Mouse (Mus musculus): ENCODE measurements at regions not wholly inside any gene's neighbourhood (a gene's known extent, or its start where the extent isn't known, plus 50 kb on each side); places are given as distances from the start of the nearest gene placed in this dataset.

DNA sequence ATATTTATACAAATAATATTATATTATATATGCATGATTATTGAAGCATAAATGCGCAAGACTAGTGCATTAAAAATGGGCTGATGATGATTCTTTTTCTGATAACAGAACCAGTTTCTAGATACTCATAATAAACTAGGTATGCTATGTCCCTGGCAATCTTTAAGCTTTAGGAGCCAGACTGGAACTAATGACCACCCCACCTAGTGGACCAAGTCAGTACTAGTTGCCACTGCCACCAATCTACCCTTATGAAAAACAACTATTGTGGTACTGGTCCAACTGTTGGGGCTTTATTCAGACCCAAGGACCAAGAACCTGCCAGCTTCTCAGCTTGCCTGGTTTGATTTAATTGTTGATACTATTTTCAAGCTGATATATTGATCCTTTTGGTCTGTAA is 722.8 kb downstream of the Dach1 start:
- DNase-seq (ENCODE audit: low spot score in 2 of 2) = no peak

DNA sequence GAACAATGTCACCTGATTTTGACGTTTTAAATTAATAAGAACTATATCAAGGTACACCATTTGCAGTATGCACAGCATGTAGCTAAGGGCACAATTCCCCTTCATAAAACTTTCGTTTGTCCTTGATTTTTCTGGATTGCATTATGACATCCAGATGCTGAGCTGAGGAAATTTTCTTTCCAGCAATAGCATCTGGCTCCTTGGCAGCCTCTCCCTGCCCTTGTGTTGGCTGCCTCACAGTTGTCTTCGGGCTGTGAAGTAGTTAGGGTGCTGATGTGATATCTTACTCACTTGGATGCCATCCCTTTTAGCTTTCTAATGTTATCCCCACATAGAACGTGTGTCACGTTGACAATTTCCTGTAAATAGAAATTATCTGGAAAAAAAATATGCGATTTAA is 729.2 kb downstream of the Dach1 start:
- DNase-seq (ENCODE audit: low spot score in 2 of 2) = no peak

DNA sequence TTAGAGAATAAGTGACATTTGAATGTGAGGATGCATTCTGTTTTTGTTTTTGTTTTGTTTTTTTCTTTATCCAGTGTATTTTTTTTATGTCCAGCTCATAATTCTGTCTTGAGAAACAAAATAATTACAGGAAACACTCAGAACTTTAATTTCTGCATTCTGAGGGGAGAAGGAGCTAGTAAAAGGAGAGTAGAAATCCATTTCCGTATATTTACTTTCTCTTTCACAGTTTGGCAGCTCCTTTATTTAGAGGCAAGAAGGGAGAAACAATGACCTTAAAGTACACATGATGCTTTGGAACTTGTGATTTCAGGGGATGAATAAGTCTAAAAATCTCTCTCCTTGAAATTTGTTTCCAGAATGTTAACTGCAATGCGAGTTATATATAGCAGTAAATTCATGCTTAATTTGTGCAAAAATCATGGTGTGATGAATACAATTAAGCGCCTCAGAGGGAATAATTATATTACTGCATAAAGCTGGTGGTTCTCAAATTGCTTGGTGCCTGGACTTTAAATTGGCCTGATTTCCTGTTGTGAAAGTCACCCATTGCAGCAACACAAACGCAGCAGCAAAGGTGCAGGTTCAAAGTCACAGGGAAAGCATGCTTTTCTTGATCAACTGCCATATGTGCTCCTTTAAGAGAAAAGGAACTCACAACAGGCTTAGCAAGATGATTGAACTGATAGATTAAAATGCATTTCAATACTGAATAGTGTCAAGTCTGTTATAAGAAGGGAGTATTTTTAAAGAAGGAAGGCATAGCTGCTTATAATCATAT is 733.9 kb downstream of the Dach1 start:
- no peak for DNase-seq (ENCODE audit: low spot score in 2 of 2)

DNA sequence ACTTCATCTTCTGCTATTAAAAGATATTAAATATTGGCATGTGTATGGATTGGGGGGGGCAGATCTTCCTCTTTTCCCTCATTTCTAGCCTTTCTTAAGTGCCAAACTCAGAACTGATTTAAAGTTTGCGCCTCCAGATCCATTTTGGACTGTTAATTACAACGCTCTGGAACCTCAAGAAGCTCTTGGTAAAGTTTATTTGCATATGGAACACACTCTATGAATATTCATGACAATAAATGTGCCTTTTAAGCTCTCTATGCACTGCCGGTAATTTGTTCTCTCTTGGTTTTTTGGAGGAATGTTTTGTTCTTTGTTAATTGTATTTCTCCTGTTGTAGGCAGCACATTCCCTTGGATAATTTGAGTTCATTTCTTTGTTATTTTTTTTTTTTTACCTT is 738.3 kb downstream of the Dach1 start:
- DNase-seq (ENCODE audit: low spot score in 2 of 2) = no peak

DNA sequence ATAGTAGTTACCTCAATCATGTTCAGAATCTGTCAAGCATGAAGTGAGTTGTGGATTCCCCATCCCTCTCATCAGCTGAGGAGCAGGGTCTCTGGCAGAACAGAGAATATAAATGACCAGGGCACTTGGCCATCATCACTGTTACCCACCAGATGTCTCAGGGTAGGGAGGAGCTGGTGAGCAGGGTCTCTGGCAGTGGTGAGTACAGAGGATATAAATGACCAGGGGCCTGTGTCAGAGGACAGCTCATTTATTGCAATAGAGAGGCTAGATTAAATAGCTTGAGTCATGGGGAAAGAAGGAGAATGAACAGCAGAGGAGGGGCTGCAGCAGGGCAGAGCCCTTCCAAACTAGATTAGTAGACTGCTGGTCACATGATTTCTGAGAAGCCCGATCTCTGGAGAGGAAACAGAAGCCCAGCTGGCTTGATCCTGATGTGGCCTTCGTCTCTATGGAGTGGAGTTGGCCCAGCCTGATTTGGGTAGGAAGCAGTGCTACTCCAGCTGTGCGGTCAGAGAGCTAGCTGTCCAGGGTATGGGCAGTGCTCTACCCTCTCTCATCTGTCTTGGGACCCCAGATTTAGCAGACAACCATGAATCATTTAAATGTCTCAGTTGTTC is 766.3 kb downstream of the Dach1 start:
- DNase-seq (ENCODE audit: low spot score in 2 of 2) = no peak

DNA sequence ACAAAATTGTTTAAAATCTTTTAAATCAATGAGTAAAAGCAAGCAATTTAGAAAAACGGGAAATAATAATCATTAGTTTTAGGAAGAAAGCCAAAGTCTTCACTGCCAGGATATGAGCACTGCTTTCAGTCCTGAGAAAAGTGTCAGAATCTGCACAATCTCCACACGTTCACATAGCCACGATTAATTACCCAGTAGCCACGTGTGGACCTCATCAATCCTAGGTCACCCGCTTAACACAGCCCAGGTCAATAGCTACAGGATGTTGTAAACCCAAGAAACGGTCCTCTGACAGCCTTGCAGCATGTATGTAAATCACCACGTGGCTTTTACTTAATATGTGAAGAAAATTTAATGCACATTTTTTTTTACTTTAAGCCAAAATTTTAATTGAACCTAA is 773.2 kb downstream of the Dach1 start:
- DNase-seq (ENCODE audit: low spot score in 2 of 2) = no peak

DNA sequence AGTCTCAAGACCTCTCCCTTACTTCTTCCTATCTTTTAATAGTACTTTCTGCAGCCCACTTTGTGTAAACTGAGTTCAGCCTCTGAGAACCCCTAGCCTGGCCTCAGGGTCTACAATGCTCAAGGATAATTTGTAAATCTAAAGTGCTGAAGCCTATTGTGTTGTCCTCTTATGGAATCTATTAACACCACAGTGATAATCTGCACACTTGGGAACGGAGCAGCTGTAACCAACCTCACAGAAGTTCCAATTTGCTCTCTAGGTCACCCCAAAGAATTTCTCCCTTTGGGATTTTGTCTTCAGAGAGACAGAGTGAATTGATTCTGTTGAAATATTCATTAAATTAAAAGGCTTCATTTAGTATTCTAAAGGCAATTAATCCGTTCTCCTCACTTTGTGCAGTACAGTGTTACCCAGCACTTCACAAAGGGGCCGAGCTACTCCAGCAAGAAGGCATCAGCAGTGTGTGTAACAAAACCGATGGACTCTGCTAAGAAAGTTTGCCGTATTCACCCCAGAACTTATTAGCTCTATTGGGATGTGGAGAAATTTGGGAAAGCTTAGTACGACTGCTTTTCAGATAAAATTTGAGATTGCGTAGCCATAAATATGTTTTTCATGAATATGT is 773.7 kb downstream of the Dach1 start:
- no peak for DNase-seq (ENCODE audit: low spot score in 2 of 2)

DNA sequence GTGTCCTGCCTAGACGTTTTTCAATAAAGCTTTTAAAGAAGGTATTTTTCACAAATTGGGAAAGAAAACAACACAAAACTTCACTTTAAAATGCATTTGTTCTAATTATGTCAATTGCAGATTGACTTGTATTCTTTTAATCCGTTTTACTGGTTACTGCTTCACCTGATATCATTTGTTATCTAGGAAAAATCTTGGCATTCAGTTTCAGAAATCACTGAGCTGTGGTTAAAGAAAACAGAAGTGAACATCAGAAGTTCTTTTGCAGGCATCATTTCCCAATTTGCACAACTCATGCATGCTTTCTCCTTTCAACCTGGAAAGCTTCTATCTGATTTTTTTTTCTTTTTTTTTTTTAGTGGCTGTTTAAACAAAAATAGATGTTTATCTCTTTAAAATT is 780.6 kb downstream of the Dach1 start:
- DNase-seq (ENCODE audit: low spot score in 2 of 2) = no peak

DNA sequence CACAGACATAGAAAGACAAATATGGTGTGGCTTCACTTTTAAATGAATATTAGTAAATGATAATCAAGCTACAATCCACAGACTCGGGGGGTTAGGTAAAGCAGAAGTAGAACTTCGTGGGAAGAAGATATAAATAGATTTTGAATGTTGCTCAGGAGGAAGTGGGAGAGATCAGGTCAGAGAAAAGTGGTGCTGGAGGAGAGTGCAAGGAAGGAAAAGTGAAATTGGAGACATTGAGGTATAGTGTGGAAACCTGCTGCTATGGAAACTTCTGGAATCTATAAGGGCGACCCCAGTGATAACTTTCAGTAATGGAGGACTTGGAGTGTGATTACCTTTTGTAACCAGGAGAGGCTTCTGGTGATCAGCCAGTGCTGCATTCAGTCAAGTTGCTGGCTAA is 789.4 kb downstream of the Dach1 start:
- DNase-seq (ENCODE audit: low spot score in 2 of 2) = no peak

DNA sequence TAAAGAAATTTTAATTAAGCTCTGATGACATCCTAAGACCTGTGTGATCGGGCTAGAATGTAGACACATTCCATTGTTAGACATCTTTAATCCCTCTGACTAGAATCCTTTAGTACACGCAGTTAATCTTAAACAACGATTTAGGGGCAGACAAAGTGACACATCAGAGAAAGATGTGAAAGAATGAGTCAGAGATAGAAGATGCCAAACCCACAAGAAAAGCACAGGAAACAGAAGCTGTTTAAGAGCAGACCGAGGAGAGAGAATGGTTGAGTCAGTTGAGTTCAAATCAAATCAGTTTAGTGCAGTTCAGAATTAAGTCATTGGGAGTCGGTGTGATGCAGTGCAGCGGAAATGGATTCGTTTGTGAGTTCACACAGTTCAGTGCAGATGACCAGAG is 812.6 kb downstream of the Dach1 start:
- DNase-seq (ENCODE audit: low spot score in 2 of 2) = no peak

DNA sequence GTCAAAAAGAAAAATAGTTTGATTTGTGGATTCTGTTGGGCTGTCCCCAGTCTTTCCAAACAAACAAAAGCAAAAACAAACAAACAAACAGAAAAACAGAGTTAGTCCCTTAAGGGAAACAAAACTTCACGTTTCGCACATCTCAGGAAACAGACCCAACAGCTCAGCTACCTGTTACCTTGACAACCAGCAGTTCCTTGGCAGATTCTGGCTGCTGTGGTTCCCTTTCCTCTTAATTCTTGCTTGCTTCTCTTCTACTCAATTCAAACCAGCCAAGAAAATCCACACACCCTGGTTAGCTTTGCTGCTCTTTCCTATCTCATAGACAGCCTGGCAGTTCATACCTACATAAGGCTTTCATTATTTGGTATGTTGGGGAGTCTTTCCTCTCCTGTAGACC is 821.6 kb downstream of the Dach1 start:
- DNase-seq (ENCODE audit: low spot score in 2 of 2) = no peak

DNA sequence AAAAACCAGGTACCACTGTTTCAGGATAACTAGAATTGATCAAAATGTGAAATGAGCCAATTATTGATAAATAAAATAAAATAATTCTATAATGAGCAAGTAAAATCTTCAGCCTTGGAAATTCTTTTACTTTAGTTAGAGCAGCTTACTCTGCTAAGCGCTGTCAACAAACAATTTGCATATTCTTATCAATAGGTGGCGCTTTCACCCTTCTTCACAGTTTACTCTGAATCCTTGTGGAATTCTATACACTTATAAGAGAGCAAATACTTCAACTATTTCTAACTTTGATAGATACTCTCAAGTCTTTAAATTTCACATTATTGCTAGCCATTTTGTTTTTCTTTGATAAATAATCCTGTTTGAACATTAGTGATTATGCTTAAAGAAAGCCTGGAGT is 812.5 kb upstream of the Klhl1 start:
- DNase-seq (ENCODE audit: low spot score in 2 of 2) = no peak

DNA sequence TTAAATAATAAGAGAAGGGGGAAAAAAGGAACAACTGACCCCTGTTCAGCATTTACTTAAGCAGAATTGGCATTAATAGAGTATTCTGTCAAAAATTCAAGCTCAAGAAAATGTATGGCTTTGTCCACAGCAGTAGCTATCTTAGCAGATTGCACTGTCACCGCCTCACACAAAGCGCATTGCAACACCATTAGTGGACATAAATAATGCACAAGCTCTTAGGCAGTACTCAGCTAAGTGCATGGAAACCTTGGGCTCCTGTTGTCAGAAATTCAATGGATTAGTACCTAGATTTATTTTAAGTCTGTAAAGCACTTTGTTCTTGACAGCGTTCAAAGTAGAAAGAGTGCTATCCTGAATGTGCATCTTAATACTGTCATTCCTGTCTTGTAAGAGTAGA is 811.1 kb upstream of the Klhl1 start:
- DNase-seq (ENCODE audit: low spot score in 2 of 2) = no peak

DNA sequence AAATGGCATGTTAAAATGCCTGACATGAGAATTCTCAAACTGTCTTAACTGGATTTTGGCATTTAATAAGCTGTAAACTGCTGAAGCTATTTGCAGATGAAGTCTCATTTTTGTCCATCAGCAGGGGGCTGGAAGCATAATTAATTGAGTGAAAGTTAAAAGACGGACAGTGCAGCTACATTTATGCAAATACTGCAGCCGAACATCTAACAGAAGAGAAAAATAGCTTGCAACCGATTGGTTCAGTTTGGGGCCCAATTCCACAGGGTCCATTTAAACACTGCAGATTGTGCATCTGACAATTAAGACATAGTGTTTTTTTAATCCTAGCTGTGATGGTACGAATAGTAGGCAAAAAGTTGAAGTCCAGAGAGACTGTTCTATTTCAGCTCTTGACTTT is 774.2 kb upstream of the Klhl1 start:
- DNase-seq (ENCODE audit: low spot score in 2 of 2) = no peak

DNA sequence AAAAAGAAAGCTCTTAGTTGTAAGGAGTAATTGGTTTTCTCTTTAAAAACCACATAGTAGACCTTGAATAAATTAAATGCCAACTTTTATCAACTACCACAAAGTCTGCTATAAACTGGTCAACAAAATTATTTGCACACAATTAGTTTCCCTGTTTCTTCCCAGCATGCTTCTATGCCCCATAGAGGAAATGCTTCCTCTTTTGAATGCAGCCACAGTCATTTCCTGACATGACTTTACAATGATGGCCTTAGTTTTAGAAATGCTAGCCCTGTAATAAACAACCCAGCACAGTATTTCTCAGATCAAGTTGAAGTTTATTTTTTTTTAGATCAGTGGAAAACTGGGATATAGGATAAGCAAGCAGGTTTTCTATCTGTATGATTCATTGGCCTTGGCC is 768.5 kb upstream of the Klhl1 start:
- DNase-seq (ENCODE audit: low spot score in 2 of 2) = no peak

DNA sequence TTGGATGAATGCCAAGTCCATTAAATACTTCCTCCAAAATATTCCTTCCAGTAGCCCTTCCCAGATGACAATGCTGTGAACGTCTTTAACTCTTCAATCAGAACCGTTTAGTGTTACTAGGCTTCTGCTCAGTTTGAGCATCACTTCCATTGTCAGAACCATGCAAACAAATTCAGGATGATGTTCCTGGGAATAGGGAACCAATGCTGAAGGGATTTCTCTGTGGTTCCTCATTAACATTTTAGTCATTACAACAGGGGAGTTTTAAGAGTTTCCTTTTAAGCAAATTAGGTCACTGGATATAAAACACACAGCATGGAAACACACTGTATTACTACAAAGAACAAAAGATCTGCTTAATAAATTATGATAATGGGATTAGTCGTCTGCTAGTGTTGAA is 739.6 kb upstream of the Klhl1 start:
- no peak for DNase-seq (ENCODE audit: low spot score in 2 of 2)

Data from right cerebral cortex, postnatal 36 days (tissue).